Mouse (Mus musculus): ENCODE data around the gene F3. TPM values are rescaled to one million over a fixed set of nuclear protein-coding genes. Genes with fewer than 3 reads are reported as not detected.
A peak's percentile ranks its signal among the peaks of the same experiment; 100 is the strongest.

Gene F3
- polyA plus RNA-seq, 1 experiment from 2014 or later: 9.2 TPM

- H3K9me3 ChIP-seq (ENCODE audit: control insufficient read depth, low read length): no peaks in the 10 kb centered on the region
- no peak overlapping the region for H3K4me3 ChIP-seq (ENCODE audit: low read depth, low read length)
- ATAC-seq (replicated peaks; ENCODE audit: low FRiP score): peak; percentile 74
- H3K9ac ChIP-seq (ENCODE audit: low read length): no peak overlapping the region
- no peak overlapping the region for H3K27ac ChIP-seq (ENCODE audit: low read depth, low read length)
- H3K4me1 ChIP-seq (replicated peaks; ENCODE audit: control insufficient read depth, insufficient read depth, low read length): no peaks in the 10 kb centered on the region
- 64% methylated on average over 4 of the region's 4 CpGs for WGBS
- no peaks in the 10 kb centered on the region for H3K27me3 ChIP-seq (ENCODE audit: control insufficient read depth, insufficient read depth, low read length)
- no peaks in the 10 kb centered on the region for H3K36me3 ChIP-seq (ENCODE audit: control insufficient read depth, insufficient read depth, low read length)
- H3K4me2 ChIP-seq (ENCODE audit: low read depth, low read length, severe bottlenecking): no peak overlapping the region
- DNase-seq (ENCODE audit: low spot score): no peak
Measured at GRCm38 (mm10) chr3:121686408-121686911, 36.9 kb upstream of the F3 start.

DNA sequence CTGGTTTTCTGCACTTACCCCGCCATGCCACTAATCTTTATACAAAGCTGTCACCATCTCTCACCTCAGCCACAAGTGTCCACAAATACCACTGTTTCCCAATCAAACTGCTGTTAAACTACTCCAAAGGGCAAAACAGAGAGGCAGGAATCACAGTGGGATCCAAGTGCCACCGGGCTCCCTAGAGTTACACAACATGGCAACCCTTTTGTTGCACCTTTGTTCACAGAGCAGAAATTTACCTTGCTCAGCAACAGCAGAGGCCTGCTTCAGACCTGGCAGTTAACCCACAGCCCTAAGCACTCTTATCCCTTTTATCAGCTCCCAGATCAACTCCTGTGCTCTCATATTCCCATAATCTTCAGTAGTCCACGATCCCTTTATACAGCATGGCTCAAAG lies 35.6 kb upstream of the F3 start:
- DNase-seq (ENCODE audit: low spot score): no peak
- 83% methylated on average over 3 of the region's 3 CpGs for WGBS
- H3K9ac ChIP-seq (ENCODE audit: low read length): no peak overlapping the region

GRCm38 (mm10) chr3:121689029-121689428 lies 34.3 kb upstream of the F3 start:
- 83% methylated on average over 5 of the region's 5 CpGs for whole genome bisulfite sequencing
- ATAC-seq (replicated peaks; ENCODE audit: low FRiP score) (no peak), DNase-seq (ENCODE audit: low spot score) (no peak)
- Histone ChIP-seq H3K27me3 (ENCODE audit: control insufficient read depth, insufficient read depth, low read length) (no peaks in the 10 kb centered on the region), H3K4me2 (ENCODE audit: low read depth, low read length, severe bottlenecking) (no peak overlapping the region), H3K36me3 (ENCODE audit: control insufficient read depth, insufficient read depth, low read length) (no peaks in the 10 kb centered on the region), H3K9ac (ENCODE audit: low read length) (no peak overlapping the region), H3K27ac (ENCODE audit: low read depth, low read length) (no peak overlapping the region), H3K9me3 (ENCODE audit: control insufficient read depth, low read length) (no peaks in the 10 kb centered on the region), H3K4me3 (ENCODE audit: low read depth, low read length) (no peak overlapping the region), H3K4me1 (replicated peaks; ENCODE audit: control insufficient read depth, insufficient read depth, low read length) (no peaks in the 10 kb centered on the region)

More for the DNA sequence above, 35.6 kb upstream of the F3 start:
- Histone ChIP-seq H3K4me1 (replicated peaks; ENCODE audit: control insufficient read depth, insufficient read depth, low read length) (no peaks in the 10 kb centered on the region), H3K4me3 (ENCODE audit: low read depth, low read length) (no peak overlapping the region), H3K4me2 (ENCODE audit: low read depth, low read length, severe bottlenecking) (no peak overlapping the region), H3K9me3 (ENCODE audit: control insufficient read depth, low read length) (no peaks in the 10 kb centered on the region), H3K36me3 (ENCODE audit: control insufficient read depth, insufficient read depth, low read length) (no peaks in the 10 kb centered on the region), H3K27me3 (ENCODE audit: control insufficient read depth, insufficient read depth, low read length) (no peaks in the 10 kb centered on the region), H3K27ac (ENCODE audit: low read depth, low read length) (no peak overlapping the region)
- no peak for ATAC-seq (replicated peaks; ENCODE audit: low FRiP score)

GRCm38 (mm10) chr3:121689697-121690096 lies 33.6 kb upstream of the F3 start:
- H3K27ac ChIP-seq (ENCODE audit: low read depth, low read length): no peak overlapping the region
- 91% methylated on average over 3 of the region's 3 CpGs for WGBS
- H3K36me3 ChIP-seq (ENCODE audit: control insufficient read depth, insufficient read depth, low read length): no peaks in the 10 kb centered on the region
- H3K4me1 ChIP-seq (replicated peaks; ENCODE audit: control insufficient read depth, insufficient read depth, low read length): no peaks in the 10 kb centered on the region
- DNase-seq (ENCODE audit: low spot score) (no peak), ATAC-seq (replicated peaks; ENCODE audit: low FRiP score) (no peak)
- no peaks in the 10 kb centered on the region for H3K27me3 ChIP-seq (ENCODE audit: control insufficient read depth, insufficient read depth, low read length)
- no peak overlapping the region for H3K4me2 ChIP-seq (ENCODE audit: low read depth, low read length, severe bottlenecking)
- no peak overlapping the region for H3K9ac ChIP-seq (ENCODE audit: low read length)
- H3K4me3 ChIP-seq (ENCODE audit: low read depth, low read length): no peak overlapping the region
- no peaks in the 10 kb centered on the region for H3K9me3 ChIP-seq (ENCODE audit: control insufficient read depth, low read length)

DNA sequence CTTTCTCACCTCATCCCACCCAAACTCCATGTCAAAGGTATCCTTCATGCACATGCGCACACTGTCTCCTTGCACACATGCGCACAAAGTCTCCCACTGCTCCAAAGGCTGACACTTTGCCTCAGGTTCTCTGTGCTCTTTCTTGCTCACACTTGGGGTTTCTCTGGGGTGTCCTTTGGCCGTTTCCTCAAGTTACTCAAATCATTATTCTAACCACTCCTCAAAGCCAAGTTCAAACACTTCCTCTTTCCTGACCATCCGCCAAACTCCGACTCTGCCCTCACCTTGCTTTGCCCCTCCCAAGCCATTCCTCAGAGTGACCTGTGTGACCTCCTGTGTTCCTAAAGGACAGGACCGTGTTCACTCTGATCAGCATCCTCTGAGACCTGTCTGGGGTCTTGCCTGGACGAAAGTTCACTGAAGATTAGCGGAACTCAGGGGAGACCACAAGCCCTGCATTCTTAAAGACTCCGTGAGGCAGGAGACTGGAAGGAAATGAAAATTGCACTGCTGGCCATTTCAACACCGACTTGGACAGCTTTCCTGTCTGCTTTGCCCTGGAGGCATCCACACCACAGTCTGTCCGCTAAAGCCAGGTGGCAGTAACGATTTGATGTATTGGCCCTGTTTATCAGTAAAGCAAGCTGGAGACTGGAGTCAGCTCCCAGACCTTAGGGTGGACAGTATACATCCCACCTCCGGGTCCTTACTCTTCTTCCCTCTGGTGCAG lies 30.2 kb upstream of the F3 start:
- no peak overlapping the region for H3K27ac ChIP-seq (ENCODE audit: low read depth, low read length)
- ATAC-seq (replicated peaks; ENCODE audit: low FRiP score): no peak
- no peaks in the 10 kb centered on the region for H3K27me3 ChIP-seq (ENCODE audit: control insufficient read depth, insufficient read depth, low read length)
- no peak overlapping the region for H3K4me3 ChIP-seq (ENCODE audit: low read depth, low read length)
- WGBS: 83% methylated on average over 13 of the region's 13 CpGs
- no peaks in the 10 kb centered on the region for H3K36me3 ChIP-seq (ENCODE audit: control insufficient read depth, insufficient read depth, low read length)
- no peak overlapping the region for H3K9ac ChIP-seq (ENCODE audit: low read length)
- H3K4me2 ChIP-seq (ENCODE audit: low read depth, low read length, severe bottlenecking): no peak overlapping the region
- no peaks in the 10 kb centered on the region for H3K4me1 ChIP-seq (replicated peaks; ENCODE audit: control insufficient read depth, insufficient read depth, low read length)
- H3K9me3 ChIP-seq (ENCODE audit: control insufficient read depth, low read length): no peaks in the 10 kb centered on the region
- no peak for DNase-seq (ENCODE audit: low spot score)

- no peaks in the 10 kb centered on the region for H3K9me3 ChIP-seq (ENCODE audit: control insufficient read depth, low read length)
- H3K27me3 ChIP-seq (ENCODE audit: control insufficient read depth, insufficient read depth, low read length): no peaks in the 10 kb centered on the region
- H3K9ac ChIP-seq (ENCODE audit: low read length): no peak overlapping the region
- no peak overlapping the region for H3K4me3 ChIP-seq (ENCODE audit: low read depth, low read length)
- DNase-seq (ENCODE audit: low spot score) (no peak), ATAC-seq (replicated peaks; ENCODE audit: low FRiP score) (no peak)
- H3K27ac ChIP-seq (ENCODE audit: low read depth, low read length): no peak overlapping the region
- H3K4me1 ChIP-seq (replicated peaks; ENCODE audit: control insufficient read depth, insufficient read depth, low read length): no peaks in the 10 kb centered on the region
- no peaks in the 10 kb centered on the region for H3K36me3 ChIP-seq (ENCODE audit: control insufficient read depth, insufficient read depth, low read length)
- 86% methylated on average over 5 of the region's 5 CpGs for WGBS
- H3K4me2 ChIP-seq (ENCODE audit: low read depth, low read length, severe bottlenecking): no peak overlapping the region
Measured at GRCm38 (mm10) chr3:121693746-121694145, 29.6 kb upstream of the F3 start.

- no peak overlapping the region for H3K4me2 ChIP-seq (ENCODE audit: low read depth, low read length, severe bottlenecking)
- H3K4me3 ChIP-seq (ENCODE audit: low read depth, low read length): no peak overlapping the region
- peaks cover 17% of the 10 kb centered on the region for H3K4me1 ChIP-seq (replicated peaks; ENCODE audit: control insufficient read depth, insufficient read depth, low read length)
- no peak for ATAC-seq (replicated peaks; ENCODE audit: low FRiP score)
- no peaks in the 10 kb centered on the region for H3K36me3 ChIP-seq (ENCODE audit: control insufficient read depth, insufficient read depth, low read length)
- WGBS: 89% methylated on average over 7 of the region's 7 CpGs
- H3K9ac ChIP-seq (ENCODE audit: low read length): no peak overlapping the region
- H3K27ac ChIP-seq (ENCODE audit: low read depth, low read length): no peak overlapping the region
- H3K9me3 ChIP-seq (ENCODE audit: control insufficient read depth, low read length): no peaks in the 10 kb centered on the region
- no peaks in the 10 kb centered on the region for H3K27me3 ChIP-seq (ENCODE audit: control insufficient read depth, insufficient read depth, low read length)
- no peak for DNase-seq (ENCODE audit: low spot score)
Measured at GRCm38 (mm10) chr3:121697169-121697568, 26.2 kb upstream of the F3 start.

DNA sequence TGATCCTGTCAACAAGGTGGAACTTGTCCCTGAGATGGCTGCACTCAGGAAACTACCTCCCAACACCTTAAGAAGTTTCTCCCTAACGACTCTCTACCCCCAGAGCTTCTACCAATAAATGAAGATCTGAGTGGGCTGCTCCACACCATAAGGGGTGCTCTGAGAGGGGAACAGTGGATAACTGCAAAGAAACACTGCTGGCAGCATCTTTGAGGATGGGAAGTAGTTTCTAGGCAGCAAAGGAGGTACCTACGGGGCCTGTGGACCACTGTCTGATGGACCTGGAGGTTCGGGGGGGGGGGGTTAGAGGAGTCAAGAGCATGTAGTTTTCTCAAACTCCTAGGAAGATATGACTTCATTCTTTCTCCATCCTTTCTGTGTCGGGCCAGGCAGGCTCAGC lies 23.9 kb upstream of the F3 start:
- ATAC-seq (replicated peaks; ENCODE audit: low FRiP score) (peak; percentile 14; the same call in 1 of the 2 replicates), DNase-seq (ENCODE audit: low spot score) (no peak)
- WGBS: 69% methylated on average over 4 of the region's 4 CpGs
- H3K27ac ChIP-seq (ENCODE audit: low read depth, low read length): peak overlapping the region; percentile 90
- H3K9me3 ChIP-seq (ENCODE audit: control insufficient read depth, low read length): no peaks in the 10 kb centered on the region
- no peaks in the 10 kb centered on the region for H3K27me3 ChIP-seq (ENCODE audit: control insufficient read depth, insufficient read depth, low read length)
- H3K4me2 ChIP-seq (ENCODE audit: low read depth, low read length, severe bottlenecking): no peak overlapping the region
- no peak overlapping the region for H3K9ac ChIP-seq (ENCODE audit: low read length)
- H3K4me1 ChIP-seq (replicated peaks; ENCODE audit: control insufficient read depth, insufficient read depth, low read length): peaks cover 17% of the 10 kb centered on the region
- no peaks in the 10 kb centered on the region for H3K36me3 ChIP-seq (ENCODE audit: control insufficient read depth, insufficient read depth, low read length)
- no peak overlapping the region for H3K4me3 ChIP-seq (ENCODE audit: low read depth, low read length)

- DNase-seq (ENCODE audit: low spot score) (no peak), ATAC-seq (replicated peaks; ENCODE audit: low FRiP score) (peak; percentile 40)
- Histone ChIP-seq H3K9me3 (ENCODE audit: control insufficient read depth, low read length) (no peaks in the 10 kb centered on the region), H3K27me3 (ENCODE audit: control insufficient read depth, insufficient read depth, low read length) (no peaks in the 10 kb centered on the region), H3K9ac (ENCODE audit: low read length) (no peak overlapping the region), H3K4me2 (ENCODE audit: low read depth, low read length, severe bottlenecking) (no peak overlapping the region), H3K36me3 (ENCODE audit: control insufficient read depth, insufficient read depth, low read length) (no peaks in the 10 kb centered on the region), H3K4me1 (replicated peaks; ENCODE audit: control insufficient read depth, insufficient read depth, low read length) (peaks cover 17% of the 10 kb centered on the region), H3K4me3 (ENCODE audit: low read depth, low read length) (no peak overlapping the region), H3K27ac (ENCODE audit: low read depth, low read length) (peak overlapping the region; percentile 90)
- WGBS: 70% methylated on average over 4 of the region's 4 CpGs
Measured at GRCm38 (mm10) chr3:121699849-121700248, 23.5 kb upstream of the F3 start.
